Mouse (Mus musculus) liver, embryonic 16.5 days (tissue): ENCODE measurements around the gene Tnfrsf21. TPM values are rescaled to one million over a fixed set of nuclear protein-coding genes. Genes with fewer than 3 reads are reported as not detected.
A peak's percentile ranks its signal among the peaks of the same experiment; 100 is the strongest.

Experiments
- ATAC-seq: fragments of 200-750 bp; cut with Nextera tagmentation; 2 replicates; pipeline ENCODE4 v1.8.0; 2017; ENCODE audit warnings: low read depth, mild to moderate bottlenecking, moderate number of reproducible peaks, moderate library complexity
- H3K27ac ChIP-seq: fragments of 300-500 bp; sonication (generic); 2 replicates; pipeline ENCODE4 v1.5.1; 2014; ENCODE audit warnings: mild to moderate bottlenecking, low read length
- H3K27me3 ChIP-seq: fragments of 300-500 bp; sonication (generic); 2 replicates; pipeline ENCODE4 v1.6.1; 2014; ENCODE audit warnings: low read depth, low read length, mixed read lengths; ENCODE audit not compliant: control insufficient read depth, insufficient read depth
- H3K36me3 ChIP-seq: fragments of 300-500 bp; sonication (generic); 2 replicates; pipeline ENCODE4 v1.6.1; 2014; ENCODE audit warnings: mild to moderate bottlenecking; ENCODE audit not compliant: control insufficient read depth, insufficient read depth
- H3K4me1 ChIP-seq: fragments of 300-500 bp; sonication (generic); 2 replicates; pipeline ENCODE4 v1.6.1; 2014; ENCODE audit warnings: low read depth, low read length, mixed read lengths; ENCODE audit not compliant: control insufficient read depth
- H3K4me2 ChIP-seq: fragments of 300-500 bp; sonication (generic); 2 replicates; pipeline ENCODE4 v1.6.1; 2014; ENCODE audit warnings: low read depth, low read length, mixed read lengths
- H3K4me3 ChIP-seq: fragments of 300-500 bp; sonication (generic); 2 replicates; pipeline ENCODE4 v1.5.1; 2014; ENCODE audit warnings: low read depth, mild to moderate bottlenecking, low read length
- H3K9ac ChIP-seq: fragments of 300-500 bp; sonication (generic); 2 replicates; pipeline ENCODE4 v1.6.1; 2014; ENCODE audit warnings: low read depth, low read length
- H3K9me3 ChIP-seq: fragments of 300-500 bp; sonication (generic); replicated peaks from 2 replicates; pipeline ENCODE4 v1.6.1; 2016; ENCODE audit warnings: low read length; ENCODE audit not compliant: control insufficient read depth
- WGBS: fragments of 180-500 bp; shearing (Covaris S2); extraction: QIAGEN DNeasy Blood & Tissue Kit; methylation state at CpG from one replicate; pipeline ENCODE4 v1.1.7; 2014; ENCODE audit not compliant: insufficient replicate concordance; 5-methylcytosine and 5-hydroxymethylcytosine counted together
- polyA plus RNA-seq: library from polyadenylated mRNA; unstranded; fragments of >200 nt; fragmentation: Nextera tagmentation; extraction: Ambion mirVana; gene quantifications from 2 replicates; pipeline ENCODE4 v1.2.1, GENCODE M21; 2015

Tnfrsf21 gene
- polyA plus RNA-seq, 1 experiment from 2014 or later, result 21.3 TPM

GRCm38 (mm10) chr17:43032489-43033036 is 16.2 kb downstream of the Tnfrsf21 start:
- no peaks in the 10 kb centered on the region for H3K27me3 ChIP-seq
- H3K9ac ChIP-seq, result no peak overlapping the region
- no peak overlapping the region for H3K4me2 ChIP-seq
- WGBS, result 49% methylated on average over 8 of the region's 8 CpGs
- ATAC-seq, result no peak
- peaks cover 34% of the 10 kb centered on the region for H3K4me1 ChIP-seq
- H3K36me3 ChIP-seq, result peaks cover 1% of the 10 kb centered on the region
- H3K4me3 ChIP-seq, result no peak overlapping the region
- H3K27ac ChIP-seq, result no peak overlapping the region; the same call in 1 of the 2 replicates
- no peaks in the 10 kb centered on the region for H3K9me3 ChIP-seq

DNA sequence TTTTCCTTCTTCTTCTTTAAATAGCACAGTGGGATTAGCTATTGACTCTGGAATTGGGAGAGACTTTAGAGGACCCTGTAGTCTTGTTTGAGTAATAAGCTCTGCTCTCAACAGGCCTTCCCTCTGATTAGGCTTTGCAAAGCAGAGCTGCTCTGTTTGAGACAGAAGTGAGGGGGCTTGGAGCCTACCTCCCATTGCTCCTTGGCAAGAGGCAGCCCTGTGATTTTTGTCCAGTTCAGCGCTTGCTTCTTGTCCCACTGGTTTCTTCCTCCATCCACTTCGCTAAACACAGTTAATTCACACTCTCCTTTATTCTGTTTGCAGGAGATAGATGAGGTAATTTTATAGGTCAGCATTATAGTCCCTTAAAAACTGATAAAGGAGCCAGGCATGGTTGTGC is 19.0 kb downstream of the Tnfrsf21 start:
- Histone ChIP-seq H3K9ac (no peak overlapping the region), H3K27ac (peak overlapping the region; percentile 69), H3K4me1 (peaks cover 19% of the 10 kb centered on the region), H3K4me3 (no peak overlapping the region), H3K9me3 (no peaks in the 10 kb centered on the region), H3K27me3 (no peaks in the 10 kb centered on the region), H3K36me3 (peaks cover 27% of the 10 kb centered on the region), H3K4me2 (no peak overlapping the region)
- ATAC-seq, result no peak
- 85% methylated on average over 2 of the region's 2 CpGs for WGBS

DNA sequence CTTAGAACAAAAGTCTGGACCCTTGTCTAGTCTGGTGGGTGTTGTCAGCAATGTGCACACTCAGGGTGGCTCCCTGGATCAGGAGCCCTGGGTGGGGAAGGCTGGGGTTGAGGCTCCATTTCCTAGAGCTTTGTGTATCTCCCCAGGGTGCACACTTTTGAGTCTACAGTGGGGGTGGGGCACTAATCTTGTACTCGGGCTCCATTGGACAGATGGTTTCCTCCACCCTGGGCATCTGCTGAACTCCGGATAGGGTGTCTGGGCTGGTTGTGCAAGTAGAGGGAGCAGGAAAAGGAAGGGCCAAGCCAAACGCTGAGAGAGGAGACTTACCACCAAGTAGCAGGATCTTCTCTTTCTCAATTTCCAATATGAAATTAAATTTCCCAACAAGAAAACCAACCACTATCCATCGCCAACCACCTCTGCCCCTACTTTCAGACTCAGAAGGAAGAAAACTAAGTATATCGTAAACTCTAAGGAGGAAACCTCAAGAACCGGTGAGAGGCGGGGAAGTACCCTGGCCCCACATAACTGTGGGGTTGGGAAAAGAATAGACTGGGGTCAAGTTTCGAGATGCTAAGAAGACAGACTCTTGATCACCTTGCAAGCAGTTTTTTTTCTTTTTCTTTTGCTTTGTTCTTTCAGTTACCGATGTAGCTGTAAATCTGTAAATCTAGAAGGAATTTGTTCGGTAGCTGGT is 19.9 kb downstream of the Tnfrsf21 start:
- no peaks in the 10 kb centered on the region for H3K27me3 ChIP-seq
- no peaks in the 10 kb centered on the region for H3K9me3 ChIP-seq
- H3K4me1 ChIP-seq, result peaks cover 19% of the 10 kb centered on the region
- ATAC-seq, result peak; percentile 90
- peaks cover 27% of the 10 kb centered on the region for H3K36me3 ChIP-seq
- no peak overlapping the region for H3K4me3 ChIP-seq
- peak overlapping the region; percentile 10 for H3K4me2 ChIP-seq
- peak overlapping the region; percentile 69 for H3K27ac ChIP-seq
- WGBS, result 45% methylated on average over 10 of the region's 10 CpGs
- peak overlapping the region; percentile 17; the same call in 1 of the 2 replicates for H3K9ac ChIP-seq

GRCm38 (mm10) chr17:43040571-43040970 is 24.2 kb downstream of the Tnfrsf21 start:
- H3K27ac ChIP-seq, result no peak overlapping the region
- H3K4me2 ChIP-seq, result no peak overlapping the region
- 27% methylated on average over 3 of the region's 3 CpGs for WGBS
- H3K36me3 ChIP-seq, result peaks cover 46% of the 10 kb centered on the region
- no peak overlapping the region for H3K4me3 ChIP-seq
- H3K27me3 ChIP-seq, result no peaks in the 10 kb centered on the region
- H3K9ac ChIP-seq, result no peak overlapping the region
- H3K9me3 ChIP-seq, result no peaks in the 10 kb centered on the region
- ATAC-seq, result no peak
- peaks cover 17% of the 10 kb centered on the region for H3K4me1 ChIP-seq

GRCm38 (mm10) chr17:43050619-43051018 is 34.3 kb downstream of the Tnfrsf21 start:
- ATAC-seq, result no peak
- H3K27ac ChIP-seq, result no peak overlapping the region

GRCm38 (mm10) chr17:43052791-43053190 is 36.4 kb downstream of the Tnfrsf21 start:
- Histone ChIP-seq H3K4me2 (no peak overlapping the region), H3K9me3 (no peaks in the 10 kb centered on the region), H3K27ac (no peak overlapping the region), H3K9ac (no peak overlapping the region), H3K4me3 (no peak overlapping the region), H3K27me3 (no peaks in the 10 kb centered on the region), H3K36me3 (peaks cover 2% of the 10 kb centered on the region; the same call in 1 of the 2 replicates), H3K4me1 (peaks cover 9% of the 10 kb centered on the region)
- WGBS, result 85% methylated on average over 1 of the region's 1 CpGs
- ATAC-seq, result no peak

More at GRCm38 (mm10) chr17:43050619-43051018, 34.3 kb downstream of the Tnfrsf21 start:
- H3K4me3 ChIP-seq, result no peak overlapping the region
- no peaks in the 10 kb centered on the region for H3K27me3 ChIP-seq
- no peak overlapping the region for H3K9ac ChIP-seq
- no peaks in the 10 kb centered on the region; the same call in 1 of the 2 replicates for H3K4me1 ChIP-seq
- H3K36me3 ChIP-seq, result peaks cover 2% of the 10 kb centered on the region; the same call in 1 of the 2 replicates
- no peaks in the 10 kb centered on the region for H3K9me3 ChIP-seq
- H3K4me2 ChIP-seq, result no peak overlapping the region
- WGBS, result 77% methylated on average over 2 of the region's 2 CpGs

DNA sequence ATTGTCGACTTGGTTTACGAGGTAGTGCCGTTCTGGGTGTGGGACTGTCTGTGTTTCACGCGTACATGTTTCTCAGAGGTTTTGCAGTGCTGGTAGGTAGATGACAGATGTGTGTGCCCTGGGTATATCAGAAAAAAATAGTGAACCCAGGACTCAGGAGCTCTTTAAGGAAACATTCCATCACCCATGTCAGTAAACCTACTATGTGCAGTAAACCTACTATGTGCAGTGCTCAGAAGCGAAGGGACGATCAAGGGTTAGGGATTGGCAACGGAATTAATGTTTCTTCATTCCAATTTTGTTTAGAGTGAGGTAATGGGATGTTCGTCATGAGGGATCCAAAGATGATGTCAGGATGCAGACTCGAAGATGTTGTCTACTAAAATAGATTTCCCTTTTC is 37.6 kb downstream of the Tnfrsf21 start:
- Histone ChIP-seq H3K9ac (no peak overlapping the region), H3K36me3 (peaks cover 2% of the 10 kb centered on the region; the same call in 1 of the 2 replicates), H3K27me3 (no peaks in the 10 kb centered on the region), H3K4me1 (peaks cover 20% of the 10 kb centered on the region), H3K4me2 (no peak overlapping the region), H3K4me3 (no peak overlapping the region), H3K9me3 (no peaks in the 10 kb centered on the region), H3K27ac (no peak overlapping the region)
- no peak for ATAC-seq
- WGBS, result 83% methylated on average over 10 of the region's 10 CpGs

DNA sequence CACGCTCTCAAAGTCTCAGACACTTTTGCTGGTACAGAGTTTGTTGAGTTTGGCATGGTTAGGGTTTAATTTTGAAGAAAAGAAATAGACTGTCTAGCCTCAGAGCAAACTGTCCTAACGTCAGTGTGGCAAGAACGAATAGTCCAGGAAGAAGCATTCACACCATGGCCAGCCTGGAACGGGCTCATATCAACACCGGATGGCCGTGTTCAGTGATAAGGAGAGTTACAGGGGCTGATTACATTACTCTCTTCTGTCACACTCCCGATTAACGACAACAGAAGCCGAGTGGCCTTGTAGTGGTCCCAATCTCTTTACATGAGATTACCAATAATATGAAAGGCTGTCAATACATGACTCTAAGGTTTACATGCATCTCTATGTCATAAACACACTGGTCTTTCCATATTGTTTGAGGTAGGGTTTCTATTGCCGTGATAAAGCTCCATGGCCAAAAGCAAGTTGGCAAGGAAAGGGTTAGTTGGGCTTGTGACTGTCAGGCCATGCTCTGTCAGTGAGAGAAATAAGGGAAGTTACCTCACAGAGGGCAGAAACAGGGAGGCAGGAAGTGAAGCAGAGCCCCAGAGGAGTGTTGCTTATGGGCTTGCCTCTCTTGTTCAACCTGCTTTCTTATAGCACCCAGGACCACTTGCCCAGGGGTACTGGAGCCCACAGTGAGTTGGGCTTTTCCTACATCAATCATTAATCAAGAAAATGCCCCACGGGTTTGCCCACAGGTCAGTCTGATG is 42.1 kb downstream of the Tnfrsf21 start:
- no peaks in the 10 kb centered on the region for H3K27me3 ChIP-seq
- peaks cover 7% of the 10 kb centered on the region for H3K36me3 ChIP-seq
- no peak overlapping the region for H3K4me3 ChIP-seq
- peak overlapping the region; percentile 51 for H3K4me2 ChIP-seq
- ATAC-seq, result peak; percentile 89
- H3K9ac ChIP-seq, result 0 out of 2 replicates have a peak overlapping the region, but pooled peaks have one; percentile 4
- peak overlapping the region; percentile 58 for H3K27ac ChIP-seq
- H3K4me1 ChIP-seq, result peaks cover 20% of the 10 kb centered on the region
- H3K9me3 ChIP-seq, result no peaks in the 10 kb centered on the region
- WGBS, result 21% methylated on average over 11 of the region's 11 CpGs
